Mouse (Mus musculus) left cerebral cortex, adult 9 months (tissue): ENCODE results near the gene Klhdc3.

Source experiments
- DNase-seq, 2 experiments: peaks; one replicate each; pipeline ENCODE4 v3.0.0; 2022; ENCODE audit warnings: low spot score in 2 of 2

The Klhdc3 gene

GRCm38 (mm10) chr17:46680760-46681373 is at the start of gene Klhdc3:
TSS of gene Klhdc3 (minus strand) at chr17:46680914.
- DNase-seq: peak; percentile 95 to 96

GRCm38 (mm10) chr17:46728904-46729318 is 48.2 kb upstream of the Klhdc3 start, which contains the start of gene Gnmt:
TSS of gene Gnmt (minus strand) at chr17:46729168.
- DNase-seq: no peak

GRCm38 (mm10) chr17:46728496-46728895 is 47.8 kb upstream of the Klhdc3 start:
- DNase-seq: no peak

GRCm38 (mm10) chr17:46728021-46728420 is 47.3 kb upstream of the Klhdc3 start:
- no peak for DNase-seq

GRCm38 (mm10) chr17:46727271-46727670 is 46.6 kb upstream of the Klhdc3 start:
- no peak for DNase-seq

GRCm38 (mm10) chr17:46725731-46726645 is 45.3 kb upstream of the Klhdc3 start:
- DNase-seq: no peak

- no peak for DNase-seq
Measured at GRCm38 (mm10) chr17:46725273-46725672, 44.6 kb upstream of the Klhdc3 start.

GRCm38 (mm10) chr17:46724477-46725084 is 43.9 kb upstream of the Klhdc3 start:
- no peak for DNase-seq

- DNase-seq: no peak
Measured at GRCm38 (mm10) chr17:46721077-46721476, 40.4 kb upstream of the Klhdc3 start.

GRCm38 (mm10) chr17:46714756-46715481 is 34.2 kb upstream of the Klhdc3 start:
- DNase-seq: no peak

- DNase-seq: no peak
Measured at GRCm38 (mm10) chr17:46713849-46714248, 33.1 kb upstream of the Klhdc3 start.

GRCm38 (mm10) chr17:46712442-46712841 is 31.7 kb upstream of the Klhdc3 start:
- no peak for DNase-seq

- DNase-seq: no peak
Measured at GRCm38 (mm10) chr17:46711612-46712271, 31.0 kb upstream of the Klhdc3 start.

GRCm38 (mm10) chr17:46710959-46711597 is 30.4 kb upstream of the Klhdc3 start, which contains the start of gene Pex6:
TSS of gene Pex6 (plus strand) at chr17:46711463.
- DNase-seq: peak; percentile 67 to 92

- DNase-seq: no peak
Measured at GRCm38 (mm10) chr17:46706375-46707089, 25.8 kb upstream of the Klhdc3 start.

GRCm38 (mm10) chr17:46704887-46705835 is 24.4 kb upstream of the Klhdc3 start, which contains the start of gene Ppp2r5d:
TSS of gene Ppp2r5d (minus strand) at chr17:46705111.
- DNase-seq: peak; percentile 94 to 98

- DNase-seq: no peak
Measured at GRCm38 (mm10) chr17:46703971-46704886, 23.5 kb upstream of the Klhdc3 start.

- DNase-seq: no peak
Measured at GRCm38 (mm10) chr17:46702506-46702905, 21.8 kb upstream of the Klhdc3 start.
